Mouse (Mus musculus): ENCODE results near the gene Eme1.
"Not testable (repeated sequence)": the region's sequence is repeated elsewhere in the genome, so short reads cannot be mapped to it uniquely, and the experiment has no call there.

Eme1 gene

DNA sequence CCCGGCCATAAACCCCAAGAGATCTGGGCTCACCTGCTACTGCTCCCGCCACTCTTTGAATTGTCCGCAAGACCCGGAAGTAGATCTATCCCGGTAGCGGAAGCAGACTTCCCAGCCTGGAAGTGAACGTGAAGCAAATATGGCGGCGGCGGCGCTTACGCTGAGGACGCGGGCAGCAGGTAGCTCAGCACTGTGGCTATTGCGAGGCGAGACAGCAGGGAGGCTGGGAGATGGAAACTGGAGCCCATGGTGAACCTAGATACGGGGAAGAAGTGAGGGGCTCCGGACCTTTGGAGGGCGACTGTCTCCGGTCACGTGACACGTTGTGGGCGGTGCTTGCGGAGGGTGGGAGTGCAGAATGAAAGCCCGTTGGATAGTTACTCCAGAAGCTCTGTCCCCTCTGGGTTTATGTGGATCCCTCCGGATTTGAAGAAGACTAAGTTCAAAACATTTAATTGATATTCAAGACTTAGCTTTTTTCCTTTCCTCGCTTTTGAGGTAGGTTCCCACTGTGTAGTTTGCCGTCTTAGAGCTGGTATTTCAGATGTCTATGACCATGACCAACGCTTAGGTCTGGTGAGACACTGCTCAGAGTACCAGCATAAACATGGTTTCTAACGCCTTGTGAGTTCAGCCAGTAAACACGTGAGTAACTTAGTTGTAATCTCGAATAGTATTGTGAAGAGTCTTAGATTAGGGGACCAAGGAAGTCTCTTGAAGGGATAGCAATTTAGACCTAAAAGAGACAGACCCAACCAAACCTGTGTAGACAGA lies at the start of gene Eme1, which contains the start of gene Mrpl27:
Gene Eme1 (minus strand): TSS at position 302 of the 774 bp plus-strand sequence.
Gene Mrpl27 (plus strand): TSS at position 105 of the 774 bp plus-strand sequence.
- DNase-seq (ENCODE audit: low spot score) = peak; percentile 88

DNA sequence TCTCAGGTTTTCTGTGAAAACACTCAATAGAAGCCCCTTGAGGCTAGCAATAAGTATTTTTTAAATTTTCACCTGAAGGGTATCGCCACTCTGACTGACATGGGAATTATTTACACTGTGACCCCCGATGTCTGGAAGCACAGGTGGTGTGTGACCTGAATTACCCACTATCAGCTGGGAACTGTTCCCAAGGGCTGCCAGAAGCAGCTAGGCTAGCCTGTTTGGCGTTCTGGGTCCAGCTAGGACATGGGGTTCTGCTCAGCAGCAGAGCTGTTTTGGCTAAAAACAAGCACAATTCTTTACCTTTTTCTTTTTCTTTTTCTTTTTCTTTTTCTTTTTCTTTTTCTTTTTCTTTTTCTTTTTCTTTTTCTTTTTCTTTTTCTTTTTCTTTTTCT lies 48.4 kb upstream of the Eme1 start:
- DNase-seq (ENCODE audit: low spot score) = peak; percentile 35

DNA sequence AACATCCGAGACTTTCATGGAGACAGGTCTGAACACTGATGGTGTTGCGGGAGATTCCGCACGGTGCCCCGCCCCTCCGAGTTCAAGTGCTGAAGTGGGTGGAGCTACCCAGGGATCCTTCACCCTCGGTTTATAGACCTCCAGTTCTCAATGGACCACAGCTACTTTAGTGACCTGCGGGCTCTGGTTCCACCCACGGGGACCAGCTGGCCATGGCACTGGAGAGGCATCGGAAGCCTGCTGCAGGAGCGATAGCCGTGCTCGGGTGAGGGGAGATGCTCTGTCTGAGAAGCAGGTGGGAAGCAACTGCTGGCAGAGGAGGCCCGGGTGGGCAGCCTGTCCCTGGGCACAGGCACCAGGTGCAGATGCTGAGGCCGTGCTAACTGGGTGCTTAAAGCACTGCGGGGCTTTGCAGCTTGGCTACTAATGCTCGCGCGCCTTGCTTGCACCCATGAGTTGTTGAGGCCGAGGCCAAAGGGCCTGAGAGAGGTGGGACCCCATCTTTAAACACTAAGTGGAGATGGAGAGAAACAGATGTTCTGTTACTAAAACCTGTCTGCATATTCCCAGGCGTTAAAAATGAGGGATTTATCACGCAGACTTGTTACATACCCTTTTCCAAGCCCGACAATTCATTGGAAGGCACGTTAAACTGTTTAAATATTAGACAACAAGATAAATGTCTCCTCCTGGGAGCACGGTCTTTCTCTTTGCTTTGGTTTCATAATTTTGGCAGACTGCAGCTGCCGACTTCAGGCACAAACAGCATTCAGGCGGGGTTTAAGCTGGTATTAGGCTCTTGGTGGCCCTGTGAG lies 47.8 kb upstream of the Eme1 start:
- no peak for DNase-seq (ENCODE audit: low spot score)

DNA sequence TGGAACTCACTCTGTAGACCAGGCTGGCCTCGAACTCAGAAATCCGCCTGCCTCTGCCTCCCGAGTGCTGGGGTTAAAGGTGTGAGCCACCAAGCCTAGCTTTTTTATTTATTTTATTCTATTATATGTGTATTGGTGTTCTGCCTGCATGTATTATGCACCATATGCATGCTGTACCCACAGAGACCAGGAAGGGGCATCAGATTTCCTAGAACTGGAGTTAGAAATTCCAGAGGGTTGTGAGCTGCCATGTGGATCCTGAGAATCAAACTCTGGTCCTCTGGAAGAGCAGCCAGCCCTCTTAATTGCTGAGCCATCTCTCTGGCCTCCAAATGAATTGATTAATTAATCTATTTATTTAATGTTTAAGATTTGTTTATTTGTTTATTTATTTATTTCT lies 45.6 kb upstream of the Eme1 start:
- no peak for DNase-seq (ENCODE audit: low spot score)

DNA sequence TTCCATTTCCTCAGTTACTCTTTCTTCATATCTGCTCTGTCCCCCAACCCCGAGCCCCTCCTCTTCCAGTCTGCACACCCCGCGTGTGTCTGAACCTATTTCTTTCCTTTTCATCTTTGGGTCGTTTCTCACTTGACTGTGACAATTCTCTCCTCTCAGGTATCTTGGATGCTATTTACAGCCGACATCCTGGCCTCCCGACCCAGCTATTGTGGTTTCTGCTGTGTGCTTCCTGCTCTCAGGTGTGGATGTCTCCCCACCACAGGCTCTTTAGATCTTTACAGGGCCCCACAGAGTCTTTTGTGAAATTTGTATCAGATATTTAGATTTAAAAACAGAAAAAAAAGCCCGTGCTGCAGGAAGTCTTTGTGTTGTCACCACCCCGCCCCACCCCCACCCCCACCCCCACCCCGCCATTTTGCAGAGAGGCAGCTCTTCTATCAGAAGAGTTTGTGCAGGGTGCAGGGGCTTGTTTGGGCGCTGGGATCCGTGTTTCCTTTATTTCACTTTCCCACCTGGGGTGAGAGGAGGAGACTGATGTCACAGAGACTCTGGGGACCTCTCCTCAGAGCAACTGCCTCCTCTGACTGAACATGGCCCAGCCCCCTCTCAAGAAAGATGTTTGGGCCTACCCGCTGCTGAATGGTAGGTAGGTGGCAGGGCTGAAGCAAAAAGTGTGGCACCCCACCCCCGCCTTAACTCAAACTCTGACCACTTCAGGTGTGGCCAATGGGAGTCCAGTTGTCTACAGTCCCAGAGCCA lies 44.1 kb upstream of the Eme1 start:
- no peak for DNase-seq (ENCODE audit: low spot score)

DNA sequence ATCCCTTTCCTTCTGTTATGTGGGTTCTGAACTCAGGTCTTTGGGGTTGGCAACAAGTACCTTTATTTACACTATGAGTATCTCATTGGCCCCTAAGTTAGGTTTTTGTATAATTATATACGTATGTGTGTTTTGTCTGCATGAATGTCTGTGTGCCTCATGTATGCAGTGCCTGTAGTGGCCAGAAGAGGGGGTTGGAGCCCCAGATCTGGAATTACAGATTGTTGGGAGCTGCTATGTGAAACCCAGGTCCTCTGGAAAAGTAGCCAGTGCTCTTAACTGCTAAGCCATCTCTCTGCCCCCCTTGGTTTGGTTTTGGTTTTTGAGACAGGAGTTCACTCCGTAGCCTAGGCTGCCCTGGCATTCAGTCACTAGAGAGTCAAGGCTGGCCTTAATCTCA lies 43.4 kb upstream of the Eme1 start:
- no peak for DNase-seq (ENCODE audit: low spot score)

DNA sequence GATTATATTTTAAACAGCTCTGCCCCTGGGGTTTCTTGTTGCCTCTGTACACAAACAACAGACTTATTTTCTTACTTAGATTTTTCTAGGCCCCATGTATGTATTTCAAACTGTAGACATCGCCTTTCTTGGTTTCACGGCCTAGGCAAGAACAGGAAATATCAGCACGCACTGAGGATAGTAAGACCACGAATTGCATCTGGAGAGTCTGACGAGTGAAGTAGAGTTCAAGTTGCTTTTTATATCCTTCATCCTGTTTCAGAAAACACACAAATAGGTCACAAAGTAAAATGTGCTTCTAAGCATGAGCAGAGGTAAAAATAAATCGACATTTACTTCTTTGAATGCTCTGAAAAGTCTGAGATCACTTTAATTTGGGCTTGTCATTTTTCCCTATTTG lies 41.7 kb upstream of the Eme1 start:
- no peak for DNase-seq (ENCODE audit: low spot score)

DNA sequence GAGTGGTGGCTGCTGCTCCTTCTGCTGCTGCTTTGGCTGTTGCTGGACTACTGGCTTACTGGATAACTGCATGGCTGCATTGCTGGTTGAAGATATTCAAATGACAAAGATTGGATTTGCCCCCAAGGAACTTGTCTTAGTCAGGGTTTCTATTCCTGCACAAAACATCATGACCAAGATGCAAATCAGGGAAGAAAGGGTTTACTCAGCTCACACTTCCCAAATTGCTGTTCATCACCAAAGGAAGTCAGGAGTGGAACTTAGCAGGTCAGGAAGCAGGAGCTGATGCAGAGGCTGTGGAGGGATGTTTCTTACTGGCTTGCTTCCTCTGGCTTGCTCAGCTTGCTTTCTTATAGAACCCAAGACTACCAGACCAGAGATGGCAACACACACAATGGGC lies 38.7 kb upstream of the Eme1 start:
- not testable (repeated sequence) for DNase-seq (ENCODE audit: low spot score)

DNA sequence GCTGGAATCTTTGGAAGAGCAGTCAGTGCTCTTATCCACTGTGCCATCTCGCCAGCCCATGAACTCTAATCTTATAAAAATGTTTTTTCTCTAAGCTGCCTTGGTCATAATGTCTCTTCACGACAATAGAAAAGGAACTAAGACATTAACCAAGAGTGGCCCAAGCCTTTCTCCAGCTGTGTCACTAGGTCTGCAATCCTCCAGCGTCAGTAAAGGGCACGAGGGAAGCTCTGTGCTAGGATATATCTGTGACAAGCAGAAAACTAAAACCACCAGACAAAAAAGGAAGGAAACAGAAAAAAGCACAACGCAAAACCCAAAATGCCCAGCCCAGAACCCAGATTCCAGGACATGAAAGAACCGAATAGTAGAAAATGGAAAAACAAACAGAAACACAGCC lies 33.4 kb upstream of the Eme1 start:
- no peak for DNase-seq (ENCODE audit: low spot score)

DNA sequence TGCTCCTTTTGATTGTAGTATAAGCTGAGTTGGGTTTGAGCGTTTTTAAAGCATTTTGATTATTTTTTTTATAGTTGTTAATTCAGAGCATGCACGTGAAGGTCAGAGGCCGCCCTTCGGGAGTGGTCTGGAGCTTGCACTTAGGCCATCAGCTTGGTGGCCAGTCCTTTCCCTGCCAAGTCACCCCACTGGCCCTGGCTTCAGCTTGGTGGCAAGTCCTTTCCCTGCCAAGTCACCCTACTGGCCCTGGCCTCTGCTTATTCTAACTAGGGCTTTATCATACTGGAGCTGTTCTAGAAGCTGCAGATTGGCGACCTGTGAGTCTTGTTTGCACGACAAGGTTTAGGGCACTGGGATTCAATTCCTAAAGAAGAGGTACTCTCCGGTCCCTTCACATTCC lies 28.7 kb upstream of the Eme1 start:
- DNase-seq (ENCODE audit: low spot score) = no peak

DNA sequence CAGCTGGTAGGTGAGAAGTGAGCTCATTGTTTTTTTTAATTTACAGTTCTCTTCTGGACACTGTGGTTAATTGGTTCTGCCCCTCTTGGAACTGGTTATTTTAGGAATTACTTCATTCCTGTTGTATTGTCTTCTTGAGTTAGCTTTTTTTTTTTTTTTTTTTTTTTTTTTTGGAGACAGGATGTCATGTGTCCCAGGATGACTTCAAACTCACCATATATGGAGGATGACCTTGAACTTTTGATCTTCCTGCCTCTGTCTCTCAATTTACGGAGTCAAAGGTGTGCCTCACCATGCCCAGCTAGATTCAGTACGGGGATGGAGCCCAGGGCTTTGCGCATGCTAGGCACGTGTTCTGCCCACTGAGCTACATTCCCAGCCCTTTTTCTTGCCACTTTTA lies 27.9 kb upstream of the Eme1 start:
- DNase-seq (ENCODE audit: low spot score) = no peak

DNA sequence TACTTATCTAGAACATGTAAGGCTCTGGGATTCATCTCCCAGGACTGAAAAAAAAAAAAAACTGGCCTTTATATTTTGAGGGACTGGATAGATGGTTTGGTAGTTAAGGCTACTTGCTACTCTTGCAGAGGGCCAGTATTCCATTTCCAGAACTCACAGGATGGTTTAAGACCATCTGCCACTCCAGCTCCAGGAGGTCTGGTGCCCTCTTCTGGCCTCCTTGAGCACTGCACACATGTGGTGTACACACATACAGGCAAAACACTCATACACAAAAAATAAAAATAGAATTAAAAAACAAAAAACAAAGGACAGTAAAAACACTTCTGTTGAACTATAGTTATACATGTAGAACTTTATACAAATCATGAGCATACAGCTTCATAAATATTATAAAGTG lies 26.9 kb upstream of the Eme1 start:
- DNase-seq (ENCODE audit: low spot score) = no peak

DNA sequence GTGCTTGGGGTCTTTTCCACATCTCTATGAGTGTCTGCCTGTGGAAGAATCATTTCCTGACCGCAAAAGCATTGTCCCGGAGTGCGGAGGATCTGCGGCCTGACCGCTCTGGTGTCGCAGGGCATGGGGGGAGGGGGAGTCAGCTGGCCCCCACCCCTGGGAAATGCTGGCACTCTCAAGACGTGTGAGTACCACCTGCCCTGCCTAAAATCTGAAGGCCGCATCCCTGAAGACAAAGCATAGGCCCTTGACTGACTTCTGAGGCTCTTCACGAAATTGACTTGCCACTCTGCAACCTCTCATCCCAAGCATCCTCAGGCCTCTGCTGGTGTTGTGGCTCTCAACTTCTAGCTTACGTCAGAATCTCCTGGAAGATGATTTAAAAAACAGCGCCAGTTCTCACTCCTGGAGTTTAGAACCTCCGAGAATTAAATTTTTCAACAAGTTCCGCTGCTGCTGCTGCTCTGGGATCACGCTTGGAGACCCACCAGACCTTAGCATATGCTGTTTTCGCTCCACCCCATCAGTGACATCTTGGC lies 23.9 kb upstream of the Eme1 start:
- no peak for DNase-seq (ENCODE audit: low spot score)

DNA sequence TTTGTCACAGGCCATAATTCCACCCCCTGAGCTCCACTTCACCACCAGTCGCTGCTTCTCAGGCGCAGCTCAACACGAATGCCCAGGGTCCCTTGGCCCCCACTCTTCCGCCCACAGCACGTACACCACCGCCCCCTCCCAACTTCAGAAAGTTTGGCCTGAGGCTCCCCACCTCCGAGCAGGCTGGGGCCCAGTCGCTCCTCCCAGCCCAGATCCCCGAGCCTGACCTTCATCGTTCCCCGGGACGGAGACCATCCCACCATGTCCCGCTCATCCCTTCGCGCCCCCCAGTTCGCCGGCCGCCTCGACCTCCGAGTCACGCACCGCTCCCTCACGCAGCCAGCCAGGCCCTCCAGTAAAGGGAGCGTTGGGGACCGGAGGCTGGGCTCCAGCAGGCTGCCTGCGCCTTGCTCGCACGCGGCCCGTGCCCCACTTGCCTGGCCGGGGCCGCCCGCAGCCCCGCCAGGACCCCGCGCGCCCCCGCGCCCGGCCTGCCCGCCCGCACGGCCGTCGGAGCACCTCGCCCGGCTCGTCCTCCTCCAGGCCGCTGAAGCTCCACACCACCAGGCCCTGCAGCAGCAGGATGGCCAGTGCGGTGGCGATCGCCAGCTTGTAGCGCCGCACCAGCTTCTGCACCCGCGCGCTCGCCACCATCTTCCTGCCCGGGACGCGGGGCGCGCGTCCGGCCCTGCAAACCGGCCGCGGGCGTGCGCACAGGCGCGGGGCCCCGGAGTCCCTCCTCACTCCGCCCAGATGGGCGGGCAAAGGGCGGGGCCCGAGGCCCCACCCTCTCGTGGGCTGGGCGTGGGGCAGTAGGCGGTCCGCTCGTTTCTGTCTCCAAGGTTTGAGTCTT lies 23.2 kb upstream of the Eme1 start, which contains the start of gene Xylt2:
Gene Xylt2 (minus strand): TSS at position 762 of the 853 bp plus-strand sequence.
- peak; percentile 87 for DNase-seq (ENCODE audit: low spot score)

DNA sequence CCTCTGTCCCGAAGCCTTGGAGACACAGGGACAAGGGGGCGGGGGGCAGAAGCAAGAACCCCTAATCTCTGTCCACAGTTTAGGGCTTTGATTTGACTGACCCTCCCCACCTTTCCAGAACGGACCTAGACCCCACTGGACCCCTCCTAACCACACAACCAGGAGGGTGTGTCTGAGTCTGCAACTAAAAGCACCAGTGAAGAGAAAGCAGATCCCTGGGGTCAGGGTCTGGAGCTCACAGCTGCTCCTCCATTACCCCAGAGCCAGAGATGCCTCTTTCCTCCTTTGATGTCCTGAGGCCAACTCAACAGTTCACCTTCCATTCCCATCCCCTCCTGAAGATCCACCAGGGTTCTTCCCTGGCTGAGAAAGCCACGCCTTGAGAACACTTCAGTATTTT lies 22.5 kb upstream of the Eme1 start:
- DNase-seq (ENCODE audit: low spot score) = no peak

DNA sequence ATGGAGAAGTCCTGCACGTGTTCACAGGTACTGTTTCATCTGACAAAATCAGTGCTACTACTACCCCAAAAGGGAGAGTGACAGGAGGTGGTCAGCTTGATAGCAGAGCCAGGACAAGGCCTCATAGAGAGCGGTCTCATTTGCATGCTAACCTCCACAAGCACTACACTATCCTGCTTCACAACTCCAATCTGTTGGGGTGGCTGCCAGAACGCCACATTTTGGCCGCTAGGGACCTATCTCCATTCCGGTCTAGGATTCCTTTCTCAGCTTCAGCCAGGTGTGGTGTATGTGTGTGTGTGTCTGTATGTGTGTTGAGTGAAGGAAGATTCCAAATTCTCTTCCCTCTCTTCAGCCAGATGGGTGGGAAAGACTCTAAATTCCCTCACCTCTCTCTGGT lies 21.7 kb upstream of the Eme1 start:
- DNase-seq (ENCODE audit: low spot score) = no peak

DNA sequence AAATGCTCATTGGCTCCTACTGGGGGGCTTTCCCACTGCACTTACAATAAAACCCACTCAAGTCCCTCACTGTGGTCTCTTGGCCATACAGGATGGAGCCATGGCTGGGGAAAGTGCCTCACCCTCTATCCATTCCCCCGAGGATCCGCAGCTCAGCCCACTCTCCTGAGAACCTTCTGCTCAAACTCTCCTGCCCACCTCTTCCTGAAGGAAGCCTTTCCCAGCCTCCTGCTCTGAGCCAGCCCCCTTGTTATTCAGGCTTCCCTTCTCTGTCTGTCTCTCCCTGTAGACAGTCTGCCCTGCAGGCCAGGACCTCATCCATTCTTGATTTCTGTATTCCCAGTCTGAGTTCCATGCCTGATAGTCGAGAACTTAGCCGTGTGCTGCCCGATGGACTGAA lies 21.2 kb upstream of the Eme1 start:
- no peak for DNase-seq (ENCODE audit: low spot score)

DNA sequence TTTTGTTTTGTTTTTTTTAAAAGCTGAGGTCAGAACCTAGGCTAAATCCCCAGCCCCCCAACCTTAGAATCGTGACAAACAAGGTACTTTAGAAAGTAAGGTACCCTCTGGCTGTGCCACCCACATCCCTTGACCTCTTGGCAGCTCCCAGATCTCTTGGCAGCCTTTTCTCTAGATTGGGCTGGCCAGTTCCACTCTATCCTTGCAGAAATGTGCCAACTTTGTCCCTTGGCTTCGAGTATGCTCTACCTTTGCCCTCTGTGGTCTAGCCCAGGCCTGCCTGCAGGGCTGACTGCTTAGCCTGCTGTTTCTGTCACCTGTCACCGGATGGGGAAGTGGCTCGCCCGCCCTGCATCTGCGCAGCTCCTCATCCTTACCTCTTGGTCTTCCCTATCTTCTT lies 11.5 kb upstream of the Eme1 start:
- peak; percentile 55 for DNase-seq (ENCODE audit: low spot score)

DNA sequence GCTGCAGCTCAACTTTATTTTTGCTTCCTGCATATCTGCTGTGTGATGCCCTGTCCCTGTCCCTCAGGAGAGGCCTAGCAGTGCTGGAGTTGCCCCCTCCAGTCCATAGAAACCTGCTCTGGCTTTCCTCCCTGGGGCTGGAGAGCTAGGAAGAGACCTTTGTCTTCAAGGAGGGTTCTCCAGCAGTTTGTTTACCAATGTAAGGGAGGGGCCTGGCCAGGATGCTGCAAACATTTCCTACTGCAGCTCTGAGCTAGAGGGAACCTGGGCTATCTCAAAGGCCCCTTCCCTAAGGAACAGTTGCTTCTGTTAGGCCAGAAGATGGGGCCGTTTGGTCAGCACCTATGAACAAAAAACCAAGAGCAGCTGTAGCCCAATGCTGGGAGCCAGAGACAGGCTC lies 7.6 kb upstream of the Eme1 start:
- no peak for DNase-seq (ENCODE audit: low spot score)

DNA sequence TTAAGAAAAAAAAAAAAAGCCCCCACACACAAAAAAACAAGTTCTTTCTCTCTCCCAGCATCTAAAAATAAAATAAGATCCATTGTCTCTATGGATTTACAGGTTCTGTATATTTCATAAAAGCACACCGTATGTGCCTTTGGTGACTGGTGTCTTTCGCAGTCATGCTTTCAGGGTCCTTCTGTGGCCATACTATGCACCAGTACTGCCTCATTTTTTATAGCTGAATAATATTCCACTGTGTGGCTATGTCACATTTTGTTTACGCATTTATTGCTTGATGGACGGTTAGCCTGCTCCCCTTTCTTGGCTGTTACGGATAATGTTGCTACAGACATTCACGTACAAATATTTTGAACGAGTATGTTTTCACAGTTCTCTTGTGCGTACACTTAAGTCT lies 791 bp downstream of the Eme1 start:
- no peak for DNase-seq (ENCODE audit: low spot score)

DNA sequence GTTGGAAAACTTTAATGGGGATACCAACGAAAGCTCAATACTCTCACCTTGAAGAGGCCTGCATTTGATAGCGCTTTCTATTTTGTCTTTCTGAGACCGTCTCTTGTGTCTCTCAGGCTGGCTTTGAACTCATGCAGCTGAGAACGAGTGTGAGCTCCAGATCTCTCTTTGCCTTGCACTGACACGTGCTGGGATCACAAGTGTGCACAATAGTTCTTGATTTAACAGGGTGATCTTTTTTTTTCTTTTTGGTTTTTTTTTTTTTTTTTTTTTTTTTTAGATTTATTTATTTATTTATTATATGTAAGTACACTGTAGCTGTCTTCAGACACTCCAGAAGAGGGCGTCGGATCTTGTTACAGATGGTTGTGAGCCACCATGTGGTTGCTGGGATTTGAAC lies 2.5 kb downstream of the Eme1 start:
- not testable (repeated sequence) for DNase-seq (ENCODE audit: low spot score)
